Mouse (Mus musculus) bone marrow macrophage, adult 2 months (primary cell): ENCODE measurements around the gene Pdcd10.

Experiments used
- CTCF ChIP-seq: IDR thresholded peaks from 2 replicates; pipeline ENCODE4 v1.5.1; 2012; ENCODE audit warnings: low read depth, mild to moderate bottlenecking, low read length, moderate library complexity
- POLR2A ChIP-seq: IDR thresholded peaks from 2 replicates; pipeline ENCODE4 v1.6.1; 2012; ENCODE audit warnings: mild to moderate bottlenecking, low read depth, low read length, borderline replicate concordance

DNA sequence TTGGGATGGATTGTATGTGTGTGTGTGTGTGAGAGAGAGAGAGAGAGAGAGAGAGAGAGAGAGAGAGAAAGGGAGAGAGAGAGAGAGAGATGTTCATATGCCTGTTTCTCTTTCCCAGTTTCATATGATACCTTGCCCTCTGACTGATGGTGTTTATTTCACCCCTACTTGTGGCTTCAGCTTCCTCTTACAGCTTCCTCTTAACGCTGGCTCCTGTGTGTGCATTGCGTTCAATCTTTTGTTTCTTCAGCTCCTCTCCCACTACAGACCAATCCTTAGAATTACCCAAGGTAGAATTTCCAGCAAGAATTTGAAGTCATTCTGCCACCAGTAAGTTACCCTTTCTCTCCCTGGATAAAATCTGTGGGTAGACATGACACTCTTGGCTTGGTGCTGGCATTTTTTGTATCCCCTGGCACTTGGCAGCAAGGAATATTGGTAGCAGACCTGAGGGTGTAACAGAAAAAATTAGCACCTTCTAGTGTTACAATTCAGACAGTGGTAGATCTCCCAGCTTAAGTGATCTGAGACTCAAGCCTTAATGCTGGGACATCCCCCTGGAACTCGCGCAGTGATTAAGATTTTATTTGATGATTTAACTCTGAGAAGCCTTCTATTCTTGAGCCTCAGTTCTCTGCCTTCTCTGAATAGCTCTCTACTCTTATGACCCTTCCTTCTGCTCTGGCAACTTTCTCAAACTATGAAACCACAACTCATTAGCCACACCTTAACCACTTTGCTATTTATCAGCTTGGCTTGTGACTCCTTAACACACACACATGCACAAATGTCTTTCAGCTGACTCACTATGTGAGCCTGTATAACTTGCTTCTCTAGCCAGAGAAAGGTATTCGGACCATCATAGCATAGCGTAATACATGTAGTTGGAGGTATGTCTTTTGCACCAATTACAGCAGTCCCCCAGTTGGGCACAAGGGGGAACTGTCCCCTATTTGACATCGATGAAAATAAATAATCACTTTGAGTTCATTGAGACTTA, 57.4 kb downstream of the Pdcd10 start:
- no peak for TF ChIP-seq POLR2A
- TF ChIP-seq CTCF, result no peak
